In genomic region chr13:32411287-32411935, GRCm38 (mm10) we compare ENCODE assay signal across 8 mouse cellular contexts.
A peak's percentile ranks its signal among the peaks of the same experiment; 100 is the strongest.
DNase-seq lines count a peak whose midpoint lies in the region; ATAC-seq and TF ChIP-seq lines count a peak whose summit lies in the region.

No protein-coding gene starts in this region.

- H3K27me3 ChIP-seq in forebrain, embryonic 14.5 days (replicated peaks; ENCODE audit: control insufficient read depth, insufficient read depth, low read length) = no peaks in the 10 kb centered on the region

- no peaks in the 10 kb centered on the region for H3K9me3 ChIP-seq in ES-E14 (ENCODE audit: control insufficient read depth, insufficient read depth, low read depth, low read length)
- no peaks in the 10 kb centered on the region for H3K9me3 ChIP-seq in forebrain, embryonic 14.5 days (replicated peaks; ENCODE audit: control insufficient read depth, low read length)

- intact Hi-C loops in heart, postnatal 10 days (cut with DNase I) = loop anchor here (1.0 to 5.0 kb wide), 8 partner anchors 81 to 619 kb away; no protein-coding TSS in a partner anchor

- peak; percentile 21; the same call in 1 of the 2 replicates for TF ChIP-seq CTCF in bone marrow macrophage, adult 2 months (IDR thresholded peaks at IDR 0.05; ENCODE audit: low read depth, low read length)

- no peak overlapping the region for H3K4me2 ChIP-seq in forebrain, embryonic 14.5 days (ENCODE audit: low read length)

- no peaks in the 10 kb centered on the region for H3K36me3 ChIP-seq in ES-E14 (ENCODE audit: control insufficient read depth, insufficient read depth, low read length, poor library complexity, severe bottlenecking)
- no peaks in the 10 kb centered on the region for H3K36me3 ChIP-seq in forebrain, embryonic 14.5 days (ENCODE audit: control insufficient read depth, insufficient read depth, low read length)

- H3K4me3 ChIP-seq in ES-E14 (ENCODE audit: insufficient read depth in 1 of 2, low read depth in 1 of 2, low read length in 2 of 2, poor library complexity in 1 of 2, severe bottlenecking in 1 of 2) = no peak overlapping the region
- H3K4me3 ChIP-seq in bone marrow macrophage, adult 2 months (ENCODE audit: insufficient read depth, low read length) = no peak overlapping the region
- no peak overlapping the region for H3K4me3 ChIP-seq in forebrain, embryonic 14.5 days (ENCODE audit: low read depth, low read length)

- WGBS in forebrain, embryonic 14.5 days = 50% methylated on average over 14 of the region's 14 CpGs

- TF ChIP-seq POLR2A in bone marrow macrophage, adult 2 months (IDR thresholded peaks at IDR 0.05; ENCODE audit: borderline replicate concordance, low read depth, low read length) = no peak

- H3K4me1 ChIP-seq in ES-E14 (ENCODE audit: control insufficient read depth in 2 of 2, insufficient read depth in 2 of 2, low read length in 2 of 2, poor library complexity in 1 of 2) = no peaks in the 10 kb centered on the region
- peaks cover 12% of the 10 kb centered on the region for H3K4me1 ChIP-seq in bone marrow macrophage, adult 2 months (ENCODE audit: control insufficient read depth, insufficient read depth, low read length)
- H3K4me1 ChIP-seq in forebrain, embryonic 14.5 days (ENCODE audit: control insufficient read depth, insufficient read depth, low read length) = no peaks in the 10 kb centered on the region

- DNase-seq in ES-E14 (ENCODE audit: low read depth, low spot score) = peak; percentile 35
- peak; percentile 83 for DNase-seq in forebrain, embryonic 14.5 days (ENCODE audit: low spot score)
- peak; percentile 75 to 87 for DNase-seq in heart, postnatal 10 days
- DNase-seq in layer of hippocampus, adult 18-20 months (ENCODE audit: low spot score in 2 of 2) = peak; percentile 39 to 85
- DNase-seq in lung, postnatal 14 days = peak; percentile 80
- DNase-seq in right cerebral cortex, postnatal 10 days (ENCODE audit: low spot score in 2 of 2) = peak; percentile 69 to 81
- peak; percentile 64 to 71 for DNase-seq in urinary bladder, postnatal 36 days (ENCODE audit: low spot score in 2 of 2)

- in situ Hi-C loops in ES-E14 (cut with MboI; ENCODE audit: low sequenced_read_pairs in 2 of 2, unreplicated experiment in 2 of 2) = loop anchor here (25.0 kb wide), 1 partner anchor 624 kb away; no protein-coding TSS in a partner anchor

- ATAC-seq in forebrain, embryonic 14.5 days = peak; percentile 74

- no peak overlapping the region for H3K9ac ChIP-seq in ES-E14 (ENCODE audit: insufficient read depth, low read depth, low read length, poor library complexity, severe bottlenecking)
- H3K9ac ChIP-seq in forebrain, embryonic 14.5 days (ENCODE audit: low read length) = no peak overlapping the region

- no peak overlapping the region for H3K27ac ChIP-seq in ES-E14 (ENCODE audit: insufficient read depth, low read depth, low read length, poor library complexity, severe bottlenecking)
- H3K27ac ChIP-seq in bone marrow macrophage, adult 2 months (ENCODE audit: insufficient read depth, low read depth, low read length) = no peak overlapping the region
- H3K27ac ChIP-seq in forebrain, embryonic 14.5 days (ENCODE audit: low read depth, low read length) = no peak overlapping the region

TF ChIP-seq in ES-E14, 5 proteins besides CTCF, POLR2A, EP300 and RAD21:
- TF ChIP-seq MAFK (IDR thresholded peaks at IDR 0.05; ENCODE audit: insufficient read depth, low read depth, low read length) (no peak), ZC3H11A (IDR thresholded peaks at IDR 0.05; ENCODE audit: borderline replicate concordance, low read depth, low read length) (peak; percentile 60; the same call in 1 of the 2 replicates), ZNF384 (IDR thresholded peaks at IDR 0.05; ENCODE audit: low read depth, low read length) (no peak), CHD2 (IDR thresholded peaks at IDR 0.05; ENCODE audit: low read depth, low read length) (no peak)
